Mouse (Mus musculus): ENCODE measurements at regions not wholly inside any gene's neighbourhood (a gene's known extent, or its start where the extent isn't known, plus 50 kb on each side); places are given as distances from the start of the nearest gene placed in this dataset.

DNA sequence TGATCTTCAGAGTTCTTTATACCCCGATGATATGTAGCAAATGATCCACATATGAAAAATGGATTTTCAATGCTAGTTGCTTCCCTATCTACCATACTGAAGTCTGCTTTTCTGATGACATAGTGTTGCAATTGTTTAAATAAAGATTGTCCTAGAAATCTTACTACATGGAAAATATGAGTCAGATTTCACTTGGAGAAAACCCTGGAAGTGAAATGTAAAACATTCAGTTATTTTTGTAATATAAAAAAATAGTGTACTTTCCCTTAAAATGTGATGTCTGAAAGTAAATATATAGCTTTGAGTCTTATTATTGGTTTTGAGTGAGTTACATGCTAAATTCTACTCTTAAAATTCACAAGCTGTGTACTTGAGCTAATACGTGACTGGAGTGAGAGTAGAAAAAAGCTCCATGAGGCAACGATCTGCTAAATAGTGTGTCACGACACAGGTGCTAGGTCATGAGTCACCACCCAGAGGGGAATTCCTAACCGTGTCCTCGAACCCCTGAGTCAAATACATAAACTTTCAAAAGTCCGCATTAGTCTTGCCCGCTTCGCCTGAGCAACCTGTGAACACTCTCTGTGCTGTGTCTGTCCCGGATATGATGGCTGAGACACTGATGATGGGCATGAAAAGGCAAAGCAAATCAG, 430.5 kb downstream of the Hsfy2 start:
- DNase-seq (ENCODE audit: low spot score in 2 of 2): no peak

DNA sequence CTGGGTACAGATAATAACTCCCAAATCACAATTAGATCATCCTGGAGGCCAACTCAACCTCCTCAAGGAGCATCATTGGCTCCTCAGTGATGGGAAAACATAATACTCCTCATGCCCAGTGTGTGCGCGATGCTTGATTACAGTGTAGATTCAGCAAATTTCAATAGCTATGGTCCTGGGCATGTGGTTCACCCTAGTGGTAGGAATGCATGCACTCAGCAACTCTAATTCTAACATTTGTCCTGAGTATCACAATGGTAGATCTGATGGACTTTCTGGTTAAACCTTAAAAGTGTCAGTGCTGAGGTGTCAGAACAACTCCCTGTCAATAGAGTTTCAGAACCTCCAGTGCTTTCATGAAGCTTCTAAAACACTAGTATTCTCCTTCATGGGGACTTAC, 442.0 kb downstream of the Hsfy2 start:
- DNase-seq (ENCODE audit: low spot score in 2 of 2): no peak

DNA sequence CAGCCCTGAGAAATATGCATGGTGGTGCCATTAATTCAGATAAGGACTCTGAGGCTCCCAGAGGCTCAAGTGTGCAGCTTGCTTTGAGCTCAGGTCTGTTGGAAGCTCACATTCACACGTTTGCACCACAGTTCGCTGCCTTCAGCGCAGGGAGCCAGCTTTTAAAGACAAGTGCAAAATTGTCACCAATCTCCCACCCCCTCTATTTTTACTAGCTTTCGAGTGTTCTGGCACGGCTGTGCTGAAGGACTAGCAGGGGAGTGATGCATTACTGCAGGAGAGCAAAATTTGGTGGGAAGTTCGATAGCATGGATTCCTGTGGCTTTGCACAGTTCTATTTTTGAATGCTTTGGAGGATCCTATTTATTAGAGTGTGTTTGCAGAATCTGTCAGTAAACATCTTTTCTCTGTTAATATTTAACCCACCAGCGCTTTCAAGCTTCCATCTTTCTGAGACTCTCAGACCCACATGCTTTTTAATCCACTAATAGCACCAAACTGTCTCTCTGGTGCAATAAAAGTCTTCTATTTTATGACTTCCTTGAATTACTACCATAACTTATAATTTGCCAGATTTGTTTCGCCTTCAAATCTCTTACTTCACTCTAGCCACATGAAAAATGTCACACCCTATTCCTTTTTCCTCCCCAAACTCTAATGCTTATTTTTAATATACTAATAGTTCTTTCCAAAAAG, 453.6 kb downstream of the Hsfy2 start:
- DNase-seq (ENCODE audit: low spot score in 2 of 2): no peak

DNA sequence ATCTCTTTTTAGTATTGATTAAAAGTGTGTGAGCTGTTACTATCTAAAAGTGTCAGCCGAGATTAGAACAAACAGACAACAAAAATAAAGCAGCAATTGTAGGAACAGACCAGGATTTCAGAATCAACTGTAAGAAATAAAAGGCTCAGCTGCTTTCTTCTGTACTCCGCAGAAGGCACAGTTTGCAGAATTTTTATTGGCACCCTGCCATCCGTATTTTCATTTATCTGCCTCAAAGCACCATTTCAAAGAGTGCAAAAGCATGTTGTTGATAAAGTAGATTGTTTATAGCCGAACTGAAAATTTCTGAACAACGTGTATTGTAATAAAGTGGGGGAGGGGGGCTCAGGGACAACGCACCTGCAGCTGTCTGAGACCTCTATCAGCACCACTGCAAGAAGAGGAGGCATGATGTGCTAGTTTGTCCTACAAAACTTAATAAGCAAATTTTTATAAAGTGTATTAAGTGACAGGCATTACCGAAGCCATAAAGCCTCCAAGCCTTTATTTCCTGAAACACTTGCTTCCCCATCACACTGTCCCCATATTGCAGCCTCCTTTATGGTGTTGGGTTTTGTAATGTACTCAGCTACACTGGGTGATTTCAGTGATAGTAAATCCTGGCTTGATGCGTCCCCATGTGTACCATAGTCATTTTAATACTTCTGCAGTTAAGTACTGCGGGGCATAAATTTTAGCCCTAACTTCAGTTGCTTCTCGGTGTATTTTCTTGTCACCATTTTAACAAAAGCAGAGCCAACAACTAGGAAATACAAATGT, 457.8 kb downstream of the Hsfy2 start:
- peak in 1 of 2 experiments; percentile 12 for DNase-seq (ENCODE audit: low spot score in 2 of 2)

DNA sequence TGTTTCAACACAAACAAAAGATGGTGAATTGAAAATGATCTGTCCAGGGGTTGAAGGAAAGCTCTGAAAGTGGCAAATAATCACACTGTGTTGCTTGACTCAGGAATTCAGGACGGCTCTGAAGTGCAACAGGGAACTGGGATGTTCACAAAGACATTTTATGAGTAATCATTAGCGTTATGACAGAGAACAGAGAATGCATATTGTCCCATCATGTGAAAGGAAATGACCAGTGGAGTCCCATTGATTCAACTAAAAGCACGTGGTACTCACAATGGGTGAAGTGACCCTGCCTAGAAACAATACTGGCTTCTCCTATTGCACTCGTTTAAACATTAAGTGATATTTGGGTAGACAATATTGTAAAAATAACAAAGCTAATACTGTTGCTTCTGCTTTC, 466.1 kb downstream of the Hsfy2 start:
- DNase-seq (ENCODE audit: low spot score in 2 of 2): no peak

DNA sequence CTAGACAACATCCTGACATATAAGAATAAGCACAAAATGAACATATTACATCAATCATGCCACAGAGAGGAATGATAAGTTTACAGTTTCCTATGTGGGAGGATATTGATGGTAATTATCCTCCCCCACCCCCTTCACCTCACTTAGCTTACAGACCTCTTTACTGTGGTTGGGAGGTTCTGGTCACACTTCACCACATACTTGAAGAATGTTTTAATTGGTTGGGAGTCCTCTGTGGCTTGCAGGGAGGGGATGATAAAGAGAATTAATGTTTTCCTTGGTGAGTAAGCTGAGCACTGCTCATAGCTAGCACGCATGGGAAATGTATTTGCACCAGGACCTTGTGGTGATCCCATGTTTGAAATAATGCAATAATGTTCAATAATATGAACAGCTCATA, 468.5 kb downstream of the Hsfy2 start:
- DNase-seq (ENCODE audit: low spot score in 2 of 2): no peak

DNA sequence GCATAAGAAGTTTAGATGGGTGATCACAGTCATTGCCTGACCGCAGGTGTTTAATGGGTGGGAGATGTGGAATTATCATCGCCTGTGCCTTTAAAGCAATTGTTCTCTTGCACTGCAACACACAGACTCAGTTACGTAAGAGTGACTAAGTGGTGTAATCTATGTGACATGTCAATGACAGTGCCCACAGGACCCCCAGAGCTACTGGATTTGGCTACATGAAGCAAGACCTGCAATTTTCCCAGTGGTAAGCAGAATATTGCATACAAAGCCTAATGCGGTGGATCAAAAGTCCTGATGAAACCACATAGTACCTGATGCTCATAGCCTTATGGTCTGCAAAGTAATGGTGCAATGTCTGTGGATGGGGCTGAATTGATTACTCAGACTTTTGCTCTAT, 469.2 kb downstream of the Hsfy2 start:
- no peak for DNase-seq (ENCODE audit: low spot score in 2 of 2)

DNA sequence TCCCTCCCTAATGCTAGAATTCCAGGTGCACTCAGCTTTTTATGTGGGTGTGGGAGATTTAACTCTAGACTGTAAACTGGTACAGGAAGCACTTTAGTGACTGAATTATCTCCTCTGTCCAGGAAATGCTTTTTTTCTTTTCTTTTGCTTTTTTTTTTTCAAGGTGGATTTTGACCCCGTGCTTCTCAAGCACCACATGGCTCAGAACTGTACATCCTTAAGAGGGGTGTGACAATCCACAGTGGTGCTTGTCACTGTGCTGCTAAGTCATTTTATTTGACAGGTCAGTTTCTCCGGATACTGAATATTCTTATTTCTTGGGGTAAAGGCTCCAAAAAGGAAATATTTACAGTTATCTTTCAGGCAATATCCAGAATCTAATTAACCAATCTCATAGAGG, 472.0 kb downstream of the Hsfy2 start:
- DNase-seq (ENCODE audit: low spot score in 2 of 2): no peak

DNA sequence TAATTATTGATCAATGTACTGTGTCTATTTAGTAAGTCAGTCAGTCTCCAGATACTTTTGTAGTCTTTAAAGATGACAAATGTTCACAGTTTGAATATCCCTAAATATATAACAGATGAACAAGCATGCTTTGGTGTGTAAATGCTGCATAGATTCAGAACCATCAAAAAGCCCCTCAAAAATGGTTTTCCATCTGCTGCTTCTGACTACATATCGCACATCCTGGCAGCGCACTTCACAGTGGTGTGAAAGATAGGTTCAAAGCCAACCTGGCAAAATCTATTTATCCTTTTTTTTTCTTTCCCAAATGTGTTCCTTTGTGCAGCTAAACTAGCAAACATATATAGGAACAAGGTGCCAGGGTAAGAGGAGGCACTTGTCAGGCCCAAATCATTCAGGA, 472.9 kb downstream of the Hsfy2 start:
- peak in 1 of 2 experiments; percentile 52 for DNase-seq (ENCODE audit: low spot score in 2 of 2)

DNA sequence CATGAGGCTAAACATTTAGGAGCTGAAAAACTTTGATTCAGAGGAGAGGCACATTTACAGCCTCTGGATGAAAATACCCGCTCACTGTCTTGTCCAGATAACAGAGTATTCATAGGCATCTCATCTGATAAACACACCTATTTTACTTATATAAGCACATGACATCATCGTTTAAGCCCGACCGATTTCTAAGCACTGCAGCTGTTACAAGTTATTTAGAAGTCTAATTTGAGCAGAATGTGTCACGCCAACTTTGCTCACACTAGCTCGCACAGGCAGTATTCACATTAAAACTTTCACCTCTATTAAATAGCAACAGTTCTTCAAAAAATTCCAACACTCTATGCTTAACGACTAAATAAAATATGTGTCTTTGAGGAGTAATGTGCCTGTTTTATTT, 506.3 kb downstream of the Hsfy2 start:
- no peak for DNase-seq (ENCODE audit: low spot score in 2 of 2)

DNA sequence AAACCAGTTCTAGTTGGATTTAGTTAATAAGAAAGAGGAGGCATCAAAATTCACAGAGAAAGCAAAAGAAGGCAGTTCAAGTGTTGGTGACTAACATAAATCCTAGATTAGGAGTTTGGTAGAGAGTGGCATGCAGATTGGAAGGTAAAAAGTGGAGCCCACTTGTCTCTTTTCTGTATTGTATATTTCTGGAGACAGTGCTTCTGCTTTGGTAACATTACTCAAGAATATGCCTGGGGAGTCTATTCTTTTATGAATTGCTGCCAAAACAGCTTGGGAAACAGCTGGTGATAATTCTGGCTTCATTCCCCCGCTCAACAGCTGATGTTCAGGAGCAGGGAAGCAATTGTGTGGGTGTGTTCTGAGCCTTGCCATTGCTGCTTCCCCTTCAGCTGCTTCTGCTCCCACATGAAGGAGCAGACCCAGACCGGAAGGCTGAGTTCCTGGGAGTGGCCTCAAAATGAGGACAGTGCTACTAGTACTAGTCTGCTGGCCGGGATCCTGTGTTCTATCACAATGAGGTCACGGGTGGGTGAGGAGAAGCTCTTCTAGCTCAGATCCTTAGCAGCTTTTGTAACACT, 547.9 kb downstream of the Hsfy2 start:
- peak; percentile 64 to 73 for DNase-seq (ENCODE audit: low spot score in 2 of 2)

DNA sequence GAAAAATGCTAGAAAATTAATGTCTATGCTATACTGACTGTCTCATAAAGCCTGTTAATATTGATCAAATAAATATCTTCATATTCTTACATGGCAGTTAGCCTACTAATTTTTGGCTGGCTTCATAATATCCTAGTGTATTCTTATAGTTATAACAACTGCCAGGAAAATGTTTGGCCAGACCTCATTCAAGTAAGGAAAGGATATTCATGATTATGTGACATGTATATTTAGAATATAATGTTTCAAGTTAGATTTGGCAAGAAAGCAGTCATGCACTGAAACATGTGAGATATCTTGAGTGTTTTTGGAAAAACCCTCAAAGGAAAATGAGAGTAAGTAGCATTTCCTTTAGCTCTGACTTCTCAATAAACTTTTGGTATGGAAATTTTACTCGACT, 548.9 kb downstream of the Hsfy2 start:
- no peak for DNase-seq (ENCODE audit: low spot score in 2 of 2)

DNA sequence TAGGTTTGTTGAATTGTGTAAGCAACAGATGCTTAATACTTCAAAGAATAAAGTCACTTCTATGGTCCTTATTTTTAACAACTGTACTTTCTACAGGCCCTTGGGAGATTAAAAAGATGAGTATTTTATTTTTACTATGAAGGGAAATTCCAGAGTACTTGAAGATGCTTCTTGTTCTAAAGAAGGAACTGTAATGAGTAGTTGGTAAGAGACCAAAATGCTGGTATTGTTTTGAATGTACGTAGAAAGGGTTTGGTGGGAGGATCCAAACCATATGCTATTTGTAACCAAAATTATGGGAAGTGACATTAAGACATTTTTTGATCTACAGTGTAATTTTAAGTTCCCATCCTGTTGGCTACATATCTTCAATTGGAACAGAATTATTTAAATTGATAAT, 560.5 kb downstream of the Hsfy2 start:
- DNase-seq (ENCODE audit: low spot score in 2 of 2): no peak

DNA sequence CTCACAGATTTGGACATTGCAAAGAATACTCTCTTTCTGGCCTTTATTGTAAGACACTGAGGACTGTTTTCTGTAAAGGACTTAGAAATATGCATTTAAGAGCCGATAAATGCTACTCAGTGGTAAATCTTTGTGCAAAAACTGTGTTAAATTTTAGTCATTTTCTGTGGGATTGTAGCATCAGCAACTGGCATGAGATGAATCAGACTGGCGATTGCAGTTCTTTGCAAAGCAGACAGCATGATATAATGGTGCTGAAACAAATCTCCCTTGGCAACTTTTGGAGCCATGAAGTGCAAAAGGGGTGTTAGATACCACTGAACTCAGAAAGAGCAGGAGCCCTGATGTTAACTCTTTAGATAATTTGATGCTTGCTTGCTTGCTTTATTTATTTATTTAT, 565.0 kb downstream of the Hsfy2 start:
- DNase-seq (ENCODE audit: low spot score in 2 of 2): peak in 1 of 2 experiments; percentile 9

DNA sequence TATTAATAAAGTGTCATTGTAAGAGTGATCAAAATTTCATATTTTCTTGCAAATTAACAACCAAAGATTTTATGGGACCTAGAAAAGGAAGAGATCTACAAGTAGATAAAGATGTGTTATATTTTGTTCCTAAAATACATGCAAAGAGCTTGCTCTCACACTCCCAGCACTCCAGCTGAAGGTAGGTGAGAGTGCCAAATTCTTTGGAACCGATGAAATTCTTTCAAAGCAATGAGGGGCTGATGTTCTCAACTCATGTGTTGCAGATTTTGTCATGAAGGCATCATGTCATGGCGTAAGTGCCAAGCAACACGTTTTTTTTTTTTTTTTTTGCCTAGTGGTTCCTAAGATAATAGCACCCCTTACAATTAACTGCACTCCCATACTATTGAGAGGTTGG, 573.8 kb downstream of the Hsfy2 start:
- no peak for DNase-seq (ENCODE audit: low spot score in 2 of 2)
